Mouse (Mus musculus) myocyte (in vitro differentiated cells): ENCODE results near the gene Adamts17.

ENCODE experiments used
- CEBPB ChIP-seq: IDR thresholded peaks from 2 replicates; pipeline ENCODE4 v1.6.1; 2011; ENCODE audit warnings: mild to moderate bottlenecking, moderate library complexity; ENCODE audit not compliant: poor library complexity, insufficient read depth, severe bottlenecking
- E2F4 ChIP-seq: IDR thresholded peaks from one replicate; pipeline ENCODE4 v1.6.1; 2011; ENCODE audit warnings: mild to moderate bottlenecking, control low read depth, moderate library complexity; ENCODE audit not compliant: insufficient read depth
- MAX ChIP-seq: IDR thresholded peaks from one replicate; pipeline ENCODE4 v1.6.1; 2011; ENCODE audit warnings: low read depth, mild to moderate bottlenecking, control low read depth
- MYOD1 ChIP-seq, 3 experiments: IDR thresholded peaks; one replicate each; pipeline ENCODE4 v1.6.1; 2011; ENCODE audit warnings: control low read depth in 2 of 3, low read depth in 2 of 3, mild to moderate bottlenecking in 2 of 3, moderate library complexity in 1 of 3; ENCODE audit not compliant: insufficient read length in 2 of 3, control insufficient read depth in 1 of 3
- MYOG ChIP-seq, 3 experiments: IDR thresholded peaks; one replicate each; pipeline ENCODE4 v1.6.1; 2011; ENCODE audit warnings: control low read depth in 2 of 3, low read depth in 2 of 3, mild to moderate bottlenecking in 2 of 3; ENCODE audit not compliant: insufficient read length in 2 of 3, control insufficient read depth in 1 of 3, insufficient read depth in 1 of 3
- POLR2A ChIP-seq: IDR thresholded peaks from one replicate; pipeline ENCODE4 v1.6.1; 2011; ENCODE audit warnings: low read depth, mild to moderate bottlenecking, control low read depth, moderate library complexity; ENCODE audit not compliant: insufficient read length
- POLR2AphosphoS2 ChIP-seq: IDR thresholded peaks from one replicate; pipeline ENCODE4 v1.6.1; 2011; ENCODE audit warnings: low read depth, control low read depth; ENCODE audit not compliant: insufficient read length
- REST ChIP-seq: IDR thresholded peaks from one replicate; pipeline ENCODE4 v1.6.1; 2011; ENCODE audit warnings: mild to moderate bottlenecking, control low read depth, moderate library complexity; ENCODE audit not compliant: insufficient read depth, insufficient read length
- SRF ChIP-seq: IDR thresholded peaks from one replicate; pipeline ENCODE4 v1.6.1; 2011; ENCODE audit warnings: low read depth; ENCODE audit not compliant: control insufficient read depth, insufficient read length
- TCF12 ChIP-seq: IDR thresholded peaks from one replicate; pipeline ENCODE4 v1.6.1; 2011; ENCODE audit warnings: mild to moderate bottlenecking, control low read depth; ENCODE audit not compliant: poor library complexity, insufficient read depth, severe bottlenecking
- TCF3 ChIP-seq: IDR thresholded peaks from one replicate; pipeline ENCODE4 v1.6.1; 2011; ENCODE audit warnings: low read depth, control low read depth; ENCODE audit not compliant: insufficient read length
- USF1 ChIP-seq: IDR thresholded peaks from one replicate; pipeline ENCODE4 v1.6.1; 2011; ENCODE audit warnings: low read depth, mild to moderate bottlenecking, control low read depth, moderate library complexity

DNA sequence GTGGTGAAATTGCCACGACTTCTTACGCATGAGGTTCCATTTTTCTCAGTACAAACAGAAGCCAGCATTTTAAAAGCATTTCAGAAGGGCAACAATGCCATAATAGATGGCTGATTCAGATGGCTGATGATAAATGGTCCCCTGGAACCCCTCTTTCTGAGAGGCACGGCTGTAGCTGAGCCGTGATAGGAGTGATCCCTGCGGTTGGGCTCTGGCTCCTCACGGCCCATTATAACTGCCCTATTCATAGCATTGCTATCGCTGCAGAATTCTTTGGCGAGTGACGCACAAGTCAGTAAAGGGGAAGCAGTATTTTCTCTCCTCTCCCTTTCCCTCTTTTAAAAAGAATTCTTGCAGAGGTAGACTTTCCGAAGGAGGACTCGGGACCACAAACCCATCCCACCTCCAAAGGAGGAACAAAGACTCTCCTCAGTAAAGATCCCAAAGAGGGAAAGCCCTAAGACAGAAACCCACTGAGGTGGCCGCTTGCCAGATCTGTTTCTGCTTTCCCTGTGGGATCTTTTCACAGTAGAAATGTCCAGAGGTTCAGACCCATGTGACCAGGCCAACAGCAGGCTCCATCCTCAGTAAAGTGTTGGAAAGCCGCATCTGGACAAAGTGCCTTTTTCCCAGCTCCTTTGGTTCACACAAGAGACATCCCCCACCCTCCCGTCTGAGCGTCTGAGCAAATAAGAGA lies 204.7 kb downstream of the Adamts17 start:
- TF ChIP-seq POLR2A (no peak), POLR2AphosphoS2 (no peak), SRF (no peak), CEBPB (no peak), TCF12 (no peak), E2F4 (no peak), MYOD1 (IDR thresholded peaks at IDR 0.05; ENCODE audit: control insufficient read depth in 1 of 3, insufficient read length in 2 of 3, low read depth in 2 of 3) (no peak), MAX (no peak), USF1 (no peak), MYOG (IDR thresholded peaks at IDR 0.05; ENCODE audit: control insufficient read depth in 1 of 3, insufficient read depth in 1 of 3, insufficient read length in 2 of 3, low read depth in 2 of 3) (no peak), TCF3 (no peak), REST (no peak)
